Mouse (Mus musculus) megakaryocyte, embryonic 14.5 days (primary cell): ENCODE measurements at regions not wholly inside any gene's neighbourhood (a gene's known extent, or its start where the extent isn't known, plus 50 kb on each side); places are given as distances from the start of the nearest gene placed in this dataset.

Experiments used
- FLI1 ChIP-seq: IDR thresholded peaks from 2 replicates; pipeline ENCODE4 v1.6.1; 2012; ENCODE audit warnings: low read length, inconsistent platforms, mixed read lengths
- GATA1 ChIP-seq: IDR thresholded peaks from 3 replicates; pipeline ENCODE4 v1.6.1; 2012; ENCODE audit warnings: mixed read lengths, low read length, inconsistent platforms, borderline replicate concordance

- TF ChIP-seq GATA1 (no peak), FLI1 (no peak)
These were observed 611.8 kb downstream of the Efna5 start for GRCm38 (mm10) chr17:62269279-62269678.
